Mouse (Mus musculus) 416B (cell line): ENCODE data around the gene Olfr109.

Source experiments
- DNase-seq: peaks from one replicate; pipeline ENCODE4 v3.0.0; 2011; ENCODE audit warnings: low read depth

Olfr109 gene

DNA sequence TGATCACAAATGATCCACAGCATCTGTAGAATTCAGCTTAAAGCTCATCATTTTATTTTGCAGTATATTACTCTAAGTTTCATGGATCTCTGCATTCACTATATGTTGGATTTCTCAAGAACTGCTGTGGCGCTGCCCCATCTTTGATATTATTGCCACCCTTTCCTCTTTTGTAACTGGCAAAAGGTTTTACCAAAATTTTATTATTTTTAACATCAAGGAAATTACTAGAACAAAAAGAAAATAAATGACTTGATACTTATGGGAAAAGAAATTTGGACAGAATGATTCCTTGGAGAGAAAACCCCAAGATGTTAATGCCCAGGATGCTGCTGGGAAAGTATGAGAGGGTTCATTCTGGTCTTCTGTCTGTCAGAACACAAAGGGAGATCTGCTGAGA is at the start of gene Olfr109:
Olfr109 (plus strand) TSS at position 301 of the 400 bp plus-strand sequence.
- no peak for DNase-seq

DNA sequence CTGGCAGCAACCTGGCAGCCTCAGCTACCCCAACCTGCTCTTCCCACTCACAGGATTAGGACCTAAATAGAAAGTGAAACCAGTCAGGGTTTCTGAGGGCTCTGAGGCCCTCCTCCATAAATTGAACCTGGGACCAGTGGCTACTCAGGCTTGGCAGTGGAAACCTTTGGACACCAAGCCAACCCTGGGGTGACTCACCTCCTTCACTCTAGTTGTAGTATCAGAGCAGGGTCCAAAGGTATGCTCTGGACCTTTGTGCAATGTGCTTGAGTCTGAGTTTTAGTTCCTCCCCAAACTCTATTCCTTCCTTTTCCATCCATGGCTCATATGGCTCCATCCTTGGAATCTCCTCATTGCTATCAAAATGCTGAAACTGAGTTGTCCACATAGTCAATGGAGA is 45.3 kb upstream of the Olfr109 start:
- no peak for DNase-seq

DNA sequence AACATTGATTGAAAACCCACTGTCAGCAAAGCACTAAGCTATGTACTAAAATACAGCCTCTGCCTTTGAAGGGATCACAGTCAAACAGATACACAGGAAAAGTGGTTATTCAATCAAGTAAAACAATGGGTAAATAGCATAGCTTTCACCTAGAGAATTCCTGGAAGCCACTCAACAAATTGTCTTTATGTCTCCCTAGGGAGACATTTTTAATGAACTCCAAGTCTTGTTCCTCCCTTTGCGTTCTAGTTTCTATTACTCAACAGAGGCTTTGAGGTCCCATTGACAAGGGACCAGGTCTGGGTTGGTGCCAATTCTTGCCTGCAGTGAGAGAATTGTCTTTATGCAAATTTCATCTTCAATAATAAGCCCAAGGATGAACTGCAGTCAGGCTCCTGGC is 13.5 kb upstream of the Olfr109 start, which contains the start of gene Olfr108:
Olfr108 (plus strand) TSS at position 301 of the 400 bp plus-strand sequence.
- no peak for DNase-seq

DNA sequence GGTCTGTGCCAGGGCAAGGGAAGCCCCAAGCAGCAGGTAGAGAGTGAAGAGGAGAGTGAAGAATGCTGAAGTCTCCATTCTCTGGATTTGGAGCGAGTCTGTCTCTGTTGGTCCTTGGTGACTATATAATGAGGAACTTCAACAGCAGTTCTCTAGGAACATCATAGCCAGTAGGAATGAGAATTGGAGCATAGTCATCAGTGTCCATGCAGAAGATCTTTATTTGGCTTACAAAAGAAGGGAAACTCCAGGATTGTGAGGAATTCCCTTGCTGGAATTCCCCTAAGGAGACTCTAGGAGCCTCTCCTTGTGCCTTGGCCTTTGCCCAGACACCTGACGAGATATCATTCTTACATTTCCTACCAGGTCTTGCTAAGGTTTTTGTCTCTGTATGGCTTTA is 24.7 kb downstream of the Olfr109 start, which contains the start of gene H2-M2:
H2-M2 (minus strand) TSS at position 101 of the 400 bp plus-strand sequence.
- DNase-seq: no peak

DNA sequence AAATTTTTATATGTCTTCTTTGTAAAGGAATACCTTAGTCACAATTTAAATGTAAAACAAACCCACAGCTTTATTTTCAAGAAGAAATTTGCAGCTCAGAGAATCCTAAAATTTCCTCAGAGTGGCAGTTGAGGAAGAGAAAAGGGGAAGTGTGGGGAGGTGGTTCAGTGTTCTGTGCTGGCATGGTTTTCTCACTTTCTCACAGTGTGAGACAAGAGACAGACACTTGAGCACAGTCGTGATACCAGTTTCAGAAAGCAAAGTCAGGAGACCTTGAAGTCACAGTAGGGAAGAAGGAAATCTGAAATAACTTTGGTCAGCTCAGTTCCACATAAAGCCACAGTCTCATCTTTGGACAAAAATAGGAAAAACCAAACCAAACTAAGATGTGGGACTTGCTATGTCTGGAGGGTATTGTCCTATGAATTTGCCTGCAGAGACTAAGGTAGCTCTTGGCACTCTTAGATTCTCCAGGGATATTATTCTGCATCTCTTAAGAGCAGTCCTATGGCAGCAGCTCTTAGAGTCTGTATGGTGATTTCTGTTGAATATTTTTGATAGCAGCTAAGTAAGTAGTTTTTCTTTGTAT is 33.3 kb downstream of the Olfr109 start, which contains the start of gene Olfr110:
Olfr110 (plus strand) TSS at position 539 of the 589 bp plus-strand sequence.
- no peak for DNase-seq

DNA sequence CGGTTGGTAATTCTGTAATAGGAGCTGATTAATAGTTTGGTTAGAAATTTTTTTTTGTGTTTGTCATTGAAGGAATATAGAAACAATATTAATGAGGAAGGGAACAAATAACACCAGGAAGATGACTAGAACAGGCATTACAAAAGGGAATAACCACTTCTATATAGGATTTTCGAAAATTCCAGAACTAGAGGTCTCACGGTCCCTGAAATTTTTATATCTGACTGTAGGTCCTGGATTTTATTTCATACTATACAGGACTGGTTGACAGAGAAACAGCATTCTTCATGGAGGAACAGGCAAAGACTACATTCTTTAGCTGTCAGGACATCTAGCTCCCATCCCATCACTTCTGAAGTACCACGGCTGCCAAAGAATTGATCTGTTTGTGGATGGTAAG is 49.0 kb downstream of the Olfr109 start, which contains the start of gene Olfr111:
Olfr111 (plus strand) TSS at position 301 of the 400 bp plus-strand sequence.
- no peak for DNase-seq
